Mouse (Mus musculus) thymus, postnatal 14 days (tissue): ENCODE results near the gene Oas1g.
"Not testable (repeated sequence)": the region's sequence is repeated elsewhere in the genome, so short reads cannot be mapped to it uniquely, and the experiment has no call there.

Experiments
- DNase-seq: peaks from one replicate; pipeline ENCODE4 v3.0.0; 2021

Gene Oas1g

DNA sequence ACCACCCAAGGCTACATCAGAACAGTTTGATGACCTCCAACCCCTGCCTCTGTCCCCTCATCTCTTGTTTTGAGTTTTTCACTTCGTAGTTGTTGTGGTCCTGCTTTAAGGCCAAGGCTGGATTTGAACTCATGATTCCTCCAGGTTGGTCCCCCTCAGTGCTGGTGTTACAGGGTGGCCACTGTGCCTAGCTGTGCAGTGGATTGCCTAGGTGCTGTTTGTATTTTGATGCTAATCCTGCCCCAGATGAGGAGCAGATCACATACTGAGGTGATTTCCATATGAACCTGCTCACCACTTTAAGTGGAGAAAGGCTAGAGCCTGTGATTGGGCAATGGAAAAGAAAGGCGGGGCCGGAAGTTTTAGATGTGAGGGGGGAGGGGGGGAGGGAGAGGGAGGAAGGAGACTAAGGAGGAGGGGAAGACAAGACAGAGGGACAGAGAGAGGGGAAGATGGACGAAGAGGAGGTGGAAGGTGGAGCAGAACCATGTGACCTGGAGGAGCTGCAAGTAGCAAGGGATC, 942 bp upstream of the Oas1g start:
- DNase-seq = not testable (repeated sequence)

DNA sequence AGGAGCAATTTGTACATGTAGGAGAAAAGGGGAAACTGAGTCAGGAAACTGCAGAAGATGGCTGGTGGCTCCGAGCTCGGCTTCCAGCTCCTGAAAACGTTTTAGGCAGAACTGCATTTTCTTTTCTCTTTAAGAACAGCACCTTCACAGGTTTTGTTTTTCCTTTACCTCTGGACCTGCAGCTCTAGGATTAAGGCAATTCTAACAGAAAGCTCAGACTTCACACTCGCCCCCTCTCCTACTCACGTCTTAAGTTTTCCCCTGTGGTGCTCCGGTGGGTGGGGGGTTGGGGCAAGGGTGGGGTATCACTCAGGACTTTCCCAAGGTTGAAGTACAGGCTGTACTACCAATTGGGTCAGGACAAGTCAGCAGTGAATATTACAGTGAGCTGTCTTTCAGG, 418 bp upstream of the Oas1g start:
- DNase-seq = no peak

DNA sequence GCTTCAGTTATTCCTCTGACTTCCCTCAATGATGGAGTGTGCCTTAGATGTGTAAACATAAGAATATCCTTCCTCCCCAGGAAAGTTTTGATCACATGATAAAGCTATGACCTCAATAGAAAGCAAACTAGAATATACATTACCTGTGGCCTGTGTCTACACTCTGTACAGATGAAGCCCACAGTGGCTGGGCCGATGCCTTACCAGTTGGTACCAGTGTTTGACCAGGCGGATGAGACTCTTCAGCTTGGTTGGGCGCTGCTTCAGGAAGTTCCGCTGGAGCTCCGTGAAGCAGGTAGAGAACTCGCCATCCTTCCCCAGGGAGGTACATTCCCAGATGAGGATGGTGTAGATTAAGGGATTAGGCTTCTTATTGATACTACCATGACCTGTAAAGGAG, 5.7 kb downstream of the Oas1g start:
- DNase-seq = not testable (repeated sequence)

DNA sequence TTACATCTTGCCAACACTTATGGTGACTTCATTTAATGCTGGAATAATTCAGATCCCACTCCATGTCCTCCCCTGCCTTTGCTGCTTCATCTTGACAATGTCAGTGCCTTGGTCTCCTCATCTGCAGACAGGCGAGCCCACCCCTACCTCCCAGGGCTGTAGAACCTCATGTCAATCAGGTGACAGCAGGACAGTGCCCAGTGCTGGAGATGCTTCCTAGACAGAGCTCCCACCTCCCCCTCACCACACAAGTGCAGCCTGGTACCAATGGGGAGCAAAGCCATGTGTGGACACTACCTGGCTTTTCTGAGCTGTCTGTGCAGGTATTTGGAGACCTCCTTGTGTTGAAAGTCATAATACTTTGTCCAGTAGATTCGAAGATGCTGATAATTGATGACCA, 8.6 kb downstream of the Oas1g start:
- not testable (repeated sequence) for DNase-seq

DNA sequence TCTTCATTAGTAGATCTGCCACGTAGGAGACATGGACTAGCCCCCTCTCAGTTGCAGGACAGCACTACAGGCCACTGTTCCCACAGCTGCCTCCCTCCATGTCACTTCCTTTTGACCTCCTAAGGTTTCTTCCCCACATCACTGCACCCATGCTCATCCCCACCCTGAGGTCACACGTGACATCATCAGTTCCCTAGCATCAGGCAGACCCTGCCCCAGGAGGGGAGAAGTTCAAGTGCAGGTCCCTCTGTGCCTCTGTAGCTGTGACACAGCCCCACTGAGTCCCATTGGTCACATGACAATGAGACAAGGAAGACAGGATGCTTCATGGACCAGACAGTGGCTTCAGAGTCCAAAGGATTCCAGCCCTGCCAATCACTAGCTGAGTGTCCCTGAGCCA, 10.0 kb downstream of the Oas1g start:
- not testable (repeated sequence) for DNase-seq

DNA sequence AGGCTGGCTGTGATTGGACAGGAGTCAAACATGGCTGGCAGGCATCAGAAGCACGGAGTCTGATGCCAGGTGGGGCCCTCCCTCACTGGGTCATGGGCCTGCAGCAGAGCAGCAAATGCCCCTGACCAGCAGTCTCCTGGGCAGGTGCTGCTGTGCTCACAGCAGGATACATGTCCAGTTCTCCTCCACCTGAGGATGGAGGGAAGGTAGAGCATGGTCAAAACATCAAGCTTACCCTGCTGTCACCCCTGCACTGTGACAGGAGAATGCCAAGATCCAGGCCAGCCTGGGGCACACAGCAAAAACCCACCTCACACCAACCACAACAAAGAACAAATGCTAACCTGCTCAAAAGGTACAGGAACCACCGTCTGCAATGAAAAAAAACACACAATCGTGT, 10.6 kb downstream of the Oas1g start:
- DNase-seq = not testable (repeated sequence)

DNA sequence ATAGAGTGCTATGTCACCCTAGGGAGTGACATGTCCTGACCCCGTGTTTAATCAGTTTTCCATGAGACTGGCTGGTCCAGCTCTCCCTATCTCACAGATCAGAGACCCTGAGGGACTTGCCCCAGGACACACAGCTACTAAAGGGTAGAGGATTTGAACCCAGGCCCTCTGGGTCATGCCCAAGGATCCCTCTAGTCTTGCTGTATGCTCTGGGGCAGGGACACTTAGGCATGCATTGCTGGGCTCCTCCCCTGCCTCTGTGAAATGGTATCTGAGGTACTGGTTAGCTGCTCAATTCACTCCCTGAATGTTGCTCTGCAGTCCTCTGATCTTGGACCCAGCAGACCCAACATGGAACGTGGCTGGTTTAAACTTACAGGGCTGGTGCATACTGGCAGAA, 15.9 kb downstream of the Oas1g start:
- DNase-seq = no peak

DNA sequence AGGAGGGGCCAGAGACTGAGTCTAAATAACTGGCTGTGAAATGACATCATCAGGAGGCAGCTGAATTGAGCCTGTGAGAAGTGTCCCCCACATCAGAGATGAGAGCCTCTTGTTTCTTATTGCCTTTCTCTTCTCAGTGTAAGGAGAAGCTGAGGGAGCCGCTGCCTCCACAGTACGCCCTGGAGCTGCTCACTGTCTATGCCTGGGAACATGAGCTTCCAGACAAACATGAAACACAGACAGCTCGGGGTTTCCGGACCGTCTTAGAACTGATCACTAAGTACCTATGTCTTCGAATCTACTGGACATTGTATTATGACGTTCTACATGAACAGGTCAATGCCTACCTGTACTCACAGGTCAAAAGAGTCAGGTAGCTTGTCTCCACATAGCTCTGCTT, 16.6 kb downstream of the Oas1g start:
- no peak for DNase-seq

DNA sequence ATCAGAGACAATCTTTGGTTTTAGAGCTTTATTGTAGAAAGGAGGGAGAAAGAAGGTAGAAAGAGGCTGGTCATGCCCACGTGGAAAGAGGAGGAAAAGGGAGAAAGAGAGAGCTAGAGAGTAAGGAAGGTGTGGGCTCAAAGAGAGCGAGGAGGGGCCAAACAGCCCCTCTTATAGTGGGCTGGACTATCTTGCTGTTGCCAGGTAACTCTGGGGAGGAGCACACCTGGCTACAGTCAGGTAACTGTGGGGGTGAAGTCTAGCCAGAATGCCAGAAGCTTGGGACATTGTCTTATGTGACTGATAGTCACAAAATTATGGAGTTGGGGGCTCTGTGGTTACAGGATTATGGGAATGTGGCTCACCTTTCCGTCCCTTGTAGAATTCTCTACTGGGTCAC, 17.3 kb downstream of the Oas1g start:
- no peak for DNase-seq

DNA sequence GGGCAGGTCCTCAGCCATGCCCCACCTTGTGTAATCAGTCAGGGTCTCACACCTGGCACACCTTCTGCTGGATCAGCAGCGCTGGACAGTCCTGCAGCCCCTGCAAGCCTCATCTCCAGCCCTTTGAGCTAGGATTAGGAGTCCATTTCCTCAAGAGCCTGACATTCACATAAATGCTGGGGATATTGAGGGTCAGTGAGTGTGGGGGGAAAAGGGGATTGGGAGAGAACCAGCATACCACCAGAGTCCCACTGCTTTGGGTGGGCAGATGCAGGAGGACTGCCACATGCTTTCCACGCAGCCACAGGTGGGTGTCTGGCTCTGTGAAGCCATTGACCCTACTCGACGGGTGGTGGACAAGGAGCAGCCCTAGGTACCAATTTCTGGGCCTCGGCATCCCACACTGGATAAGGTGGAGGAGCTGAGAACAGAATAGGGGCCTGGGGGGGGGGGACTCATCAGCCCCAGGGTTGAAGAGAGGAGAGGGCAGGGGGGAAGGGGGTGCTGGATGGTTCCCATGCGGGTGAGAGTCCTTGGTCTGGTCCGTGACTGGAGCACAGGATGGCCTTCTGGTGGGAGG, 17.9 kb downstream of the Oas1g start:
- DNase-seq = no peak

DNA sequence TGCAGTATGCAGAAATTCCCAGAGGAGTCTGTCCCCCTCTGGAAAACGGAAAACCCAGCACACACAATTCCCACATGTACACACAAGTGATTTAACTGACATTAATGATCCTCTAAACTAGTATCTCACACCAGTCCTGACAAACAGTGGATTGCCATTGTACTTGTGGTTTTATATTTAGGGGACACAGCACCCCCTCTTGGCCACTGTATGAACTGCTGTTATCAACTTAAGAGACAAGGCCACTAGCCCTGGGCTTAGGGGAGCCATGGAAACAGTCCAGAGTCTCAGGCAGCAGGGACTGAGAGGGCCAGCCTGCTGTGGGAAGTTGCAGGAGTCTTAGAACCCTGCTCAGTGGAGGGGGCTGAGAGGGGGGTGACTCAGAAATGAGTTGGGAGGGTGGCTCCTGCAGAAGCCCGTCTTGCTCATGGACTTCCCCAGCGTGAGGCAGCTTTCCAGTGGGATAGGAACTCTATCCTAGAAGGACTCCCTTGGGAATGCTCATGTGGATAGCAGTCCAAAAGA, 22.0 kb downstream of the Oas1g start:
- peak; percentile 23 for DNase-seq

DNA sequence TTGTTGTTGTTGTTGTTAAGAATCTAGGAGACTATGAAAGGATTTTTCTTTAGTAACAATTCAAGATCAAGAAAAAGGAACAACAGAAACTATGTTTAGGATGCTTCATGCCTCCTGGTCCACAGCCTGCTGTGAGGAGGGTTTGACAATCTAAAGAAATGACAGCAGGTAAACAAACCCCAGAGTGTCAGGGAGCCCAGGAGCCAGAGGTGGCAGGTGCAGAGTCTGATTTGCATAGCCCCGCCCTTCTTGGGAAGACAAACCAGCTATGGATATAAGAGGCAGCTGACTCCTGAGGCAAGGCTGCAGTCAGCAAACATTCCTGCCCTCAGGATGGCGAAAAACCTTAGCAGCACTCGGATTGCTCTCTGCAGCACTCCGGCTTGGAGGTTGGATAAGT, 26.3 kb downstream of the Oas1g start, which contains the start of gene Oas1h:
Gene Oas1h, plus strand, starts transcription at position 301 of the 400 bp plus-strand sequence.
- no peak for DNase-seq

DNA sequence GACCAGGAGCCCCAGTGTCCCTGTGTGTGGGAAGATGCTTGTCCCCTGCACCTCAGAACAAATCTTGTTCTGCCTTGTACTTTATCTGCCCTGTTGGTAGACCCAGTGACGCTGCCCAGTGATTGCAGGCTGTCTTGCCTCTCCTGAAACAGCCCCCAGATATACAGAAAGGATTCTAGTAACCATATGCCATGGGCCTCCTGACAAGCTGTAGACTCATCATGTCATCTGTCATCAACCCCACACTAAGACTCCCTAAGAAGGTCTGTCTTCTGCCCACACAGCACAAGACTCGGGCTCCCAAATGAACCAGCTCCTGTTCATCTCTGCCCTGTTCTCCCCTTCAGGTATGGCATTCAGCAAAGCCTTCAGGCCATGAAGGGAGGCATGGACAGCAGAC, 28.2 kb downstream of the Oas1g start:
- no peak for DNase-seq

DNA sequence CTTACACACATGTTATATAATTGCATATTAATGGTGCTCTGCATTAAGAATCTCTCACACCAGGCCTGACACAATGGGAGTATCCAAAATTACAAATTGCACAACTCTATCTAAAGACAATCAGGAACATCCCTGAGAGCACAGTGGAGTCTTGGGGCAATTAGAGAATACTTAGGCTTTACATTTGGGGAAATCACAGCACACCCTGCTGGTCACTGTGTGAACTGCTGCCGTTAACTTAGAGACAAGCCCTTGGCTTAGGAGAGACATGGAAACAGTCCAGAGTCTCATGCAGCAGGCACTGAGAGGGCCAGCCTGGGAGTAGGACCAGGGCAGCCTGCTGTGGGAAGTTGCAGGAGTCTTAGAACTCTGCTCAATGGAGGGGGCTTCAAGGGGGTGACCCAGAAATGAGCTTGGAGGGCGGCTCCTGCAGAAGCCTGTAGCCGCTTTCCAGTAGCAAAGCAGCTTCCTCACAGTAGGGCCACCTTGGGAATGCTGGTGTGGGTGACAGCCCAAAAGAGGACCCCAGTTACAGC, 37.7 kb downstream of the Oas1g start:
- DNase-seq = peak; percentile 50

DNA sequence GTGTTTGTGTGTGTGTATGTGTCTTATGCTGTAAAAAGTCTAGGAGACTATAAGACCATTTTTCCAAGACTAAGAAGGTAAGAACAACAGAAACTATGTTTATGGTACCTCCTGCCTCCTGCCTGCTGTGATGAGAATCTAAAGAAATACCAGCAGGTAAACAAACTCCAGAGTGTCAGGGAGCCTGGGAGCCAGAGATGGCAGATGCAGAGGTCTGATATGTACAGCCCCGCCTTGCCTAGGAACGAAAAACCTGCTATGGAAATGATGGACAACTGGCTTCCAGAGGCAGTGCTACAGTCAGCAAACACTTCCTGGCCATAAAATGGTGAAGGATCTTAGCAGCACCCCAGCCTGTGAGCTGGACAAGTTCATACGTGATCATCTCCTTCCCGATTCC, 40.3 kb downstream of the Oas1g start, which contains the start of gene Oas1f:
Gene Oas1f, plus strand, starts transcription at position 301 of the 400 bp plus-strand sequence.
- DNase-seq = no peak

DNA sequence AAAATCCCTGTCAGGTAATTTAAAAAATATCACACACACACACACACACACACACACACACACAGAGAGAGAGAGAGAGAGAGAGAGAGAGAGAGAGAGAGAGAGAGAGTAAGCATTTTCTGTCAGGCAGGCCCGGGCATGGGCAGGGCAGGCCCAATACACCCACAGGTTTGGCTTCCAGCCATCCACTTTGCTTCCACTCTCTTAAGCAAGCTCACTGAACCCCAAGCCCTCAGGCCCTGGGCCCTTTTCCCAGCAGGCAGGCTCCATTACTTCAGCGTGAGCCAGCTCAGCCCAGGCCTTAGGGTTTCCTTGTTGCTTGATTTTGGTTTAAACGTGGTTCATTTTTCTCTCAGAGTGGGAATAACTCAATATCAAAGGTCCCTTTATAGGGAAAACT, 42.7 kb downstream of the Oas1g start:
- no peak for DNase-seq

DNA sequence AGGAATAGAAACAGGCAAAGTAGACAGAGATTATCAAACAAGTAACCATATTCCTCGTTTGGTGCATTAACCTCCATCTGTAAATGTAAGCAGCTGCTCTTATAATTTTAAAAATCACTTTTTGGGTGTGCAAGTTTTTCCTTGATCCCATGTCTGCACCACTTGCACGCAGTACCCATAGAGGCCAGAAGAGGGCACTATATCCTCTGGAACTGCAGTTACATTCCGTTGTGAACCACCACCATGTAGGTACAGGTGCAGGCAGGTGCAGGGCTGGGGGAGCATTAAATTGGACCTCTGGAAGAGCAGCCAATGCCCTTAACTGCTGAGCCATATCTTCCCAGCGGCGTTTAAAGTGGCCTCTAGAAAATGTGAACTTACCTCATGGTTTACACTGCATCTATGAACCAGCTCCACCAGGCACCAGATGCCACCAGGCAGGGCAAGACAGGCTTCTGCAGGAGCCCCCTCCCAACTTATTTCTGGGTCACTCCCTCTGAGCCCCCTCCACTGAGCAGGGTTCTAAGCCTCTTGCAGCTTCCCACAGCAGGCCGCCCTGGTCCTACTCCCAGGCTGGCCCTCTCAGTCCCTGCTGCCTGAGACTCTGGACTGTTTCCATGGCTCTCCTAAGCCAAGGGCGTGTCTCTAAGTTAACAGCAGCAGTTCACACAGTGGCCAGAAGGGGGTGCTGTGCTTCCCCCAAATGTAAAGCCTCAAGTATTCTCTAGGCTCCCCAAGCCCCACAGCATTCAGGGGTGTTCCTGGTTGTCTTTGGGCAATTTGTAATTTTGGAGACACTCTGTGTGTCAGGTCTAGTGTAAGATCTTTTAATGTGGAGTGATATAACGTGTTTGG, 50.5 kb downstream of the Oas1g start:
- DNase-seq = peak; percentile 68

DNA sequence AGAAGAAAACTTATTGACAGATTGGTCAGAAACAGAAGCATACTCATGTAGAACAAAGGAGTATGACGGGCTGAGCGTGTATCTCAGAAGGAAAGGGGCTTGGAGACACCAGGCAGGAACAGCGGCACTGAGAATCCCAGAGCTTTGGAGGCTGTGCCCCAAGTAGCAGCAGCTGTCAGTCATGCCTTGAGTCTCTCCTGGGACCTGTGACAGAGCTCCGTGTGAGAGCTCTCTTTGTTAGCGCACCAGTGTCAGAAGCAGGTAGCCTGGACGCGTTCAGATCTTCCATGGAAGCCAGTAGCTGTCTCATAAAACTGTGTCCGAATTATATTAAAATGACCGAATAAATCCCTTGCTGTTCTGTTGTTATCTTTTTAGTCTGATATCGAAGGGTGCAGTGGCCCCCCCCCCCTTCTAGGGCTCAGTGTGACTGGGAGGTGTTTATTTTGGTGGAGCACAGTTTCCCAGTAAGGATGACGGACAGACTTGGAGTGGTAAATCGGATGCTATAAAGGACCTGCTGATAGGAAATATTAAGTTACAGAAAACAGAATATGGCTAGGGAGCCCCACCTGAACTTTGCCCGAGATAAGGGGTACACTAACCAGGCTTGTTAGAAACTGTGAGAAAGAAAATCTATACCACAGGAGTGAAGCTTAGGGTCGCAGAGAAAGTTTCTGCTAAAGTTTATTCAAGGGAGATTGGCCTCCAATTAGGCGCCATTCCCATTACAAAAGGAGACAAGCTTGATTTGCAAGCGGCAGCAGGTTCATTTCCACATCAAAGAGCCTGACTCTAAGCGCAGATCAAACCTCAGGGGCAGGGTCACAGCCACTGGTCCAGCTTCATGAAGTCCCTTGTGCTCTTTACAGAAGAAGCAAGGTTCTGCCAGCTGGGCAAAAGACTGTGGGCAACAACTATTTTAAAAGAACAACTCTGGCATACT, 53.8 kb downstream of the Oas1g start:
- DNase-seq = no peak

DNA sequence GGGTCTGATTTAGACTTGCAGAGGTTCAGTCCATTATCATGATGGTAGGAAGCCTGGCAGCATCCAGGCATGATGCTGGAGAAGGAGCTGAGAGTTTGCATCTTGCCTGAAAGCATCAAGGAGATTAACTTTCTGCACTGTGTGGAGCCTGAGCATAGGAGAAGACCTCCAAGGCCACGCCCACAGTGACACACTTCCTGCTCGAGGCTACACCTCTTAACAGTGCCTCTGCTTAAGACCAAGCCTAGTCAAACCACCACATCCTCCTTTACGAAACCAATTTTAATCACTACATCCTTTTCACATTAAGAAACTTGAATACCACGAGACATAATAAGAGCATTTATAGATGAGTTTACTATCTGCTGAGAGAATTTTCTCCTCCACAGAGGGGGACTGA, 56.4 kb downstream of the Oas1g start:
- peak; percentile 37 for DNase-seq
